Mouse (Mus musculus) hindbrain, embryonic 13.5 days (tissue): ENCODE measurements around the gene Ttbk1. TPM values are rescaled to one million over a fixed set of nuclear protein-coding genes. Genes with fewer than 3 reads are reported as not detected.

Experiments used
- ATAC-seq: fragments of 200-750 bp; cut with Nextera tagmentation; 2 replicates; pipeline ENCODE4 v1.8.0; 2017; ENCODE audit warnings: moderate TSS enrichment; ENCODE audit not compliant: low FRiP score
- H3K27ac ChIP-seq: fragments of 300-500 bp; sonication (generic); 2 replicates; pipeline ENCODE4 v1.5.1; 2015; ENCODE audit warnings: inconsistent platforms, mild to moderate bottlenecking, moderate library complexity
- H3K27me3 ChIP-seq: fragments of 300-500 bp; sonication (generic); 2 replicates; pipeline ENCODE4 v1.6.1; 2015; ENCODE audit warnings: mild to moderate bottlenecking, inconsistent platforms
- H3K36me3 ChIP-seq: fragments of 300-500 bp; sonication (generic); 2 replicates; pipeline ENCODE4 v1.6.1; 2015; ENCODE audit warnings: mild to moderate bottlenecking, inconsistent platforms
- H3K4me1 ChIP-seq: fragments of 300-500 bp; sonication (generic); replicated peaks from 2 replicates; pipeline ENCODE4 v1.6.1; 2015; ENCODE audit warnings: inconsistent platforms
- H3K4me2 ChIP-seq: fragments of 300-500 bp; sonication (generic); 2 replicates; pipeline ENCODE4 v1.6.1; 2015; ENCODE audit warnings: inconsistent platforms, mild to moderate bottlenecking, moderate library complexity
- H3K4me3 ChIP-seq: fragments of 300-500 bp; sonication (generic); 2 replicates; pipeline ENCODE4 v1.5.1; 2015; ENCODE audit warnings: mild to moderate bottlenecking, inconsistent platforms
- H3K9ac ChIP-seq: fragments of 300-500 bp; sonication (generic); 2 replicates; pipeline ENCODE4 v1.6.1; 2015; ENCODE audit warnings: mild to moderate bottlenecking, inconsistent platforms
- H3K9me3 ChIP-seq: fragments of 300-500 bp; sonication (generic); 2 replicates; pipeline ENCODE4 v1.6.1; 2016; ENCODE audit warnings: inconsistent platforms
- WGBS: fragments of 180-500 bp; shearing (Covaris S2); methylation state at CpG from one replicate; pipeline ENCODE4 v1.1.7; 2015; 5-methylcytosine and 5-hydroxymethylcytosine counted together
- polyA plus RNA-seq: library from polyadenylated mRNA; unstranded; fragments of >200 nt; fragmentation: Nextera tagmentation; extraction: Ambion mirVana; gene quantifications from 2 replicates; pipeline ENCODE4 v1.2.1, GENCODE M21; 2015

Gene Ttbk1
- polyA plus RNA-seq, result 4.6 and 4.7 TPM in 2 replicates

- Histone ChIP-seq H3K36me3 (peaks cover 8% of the 10 kb centered on the region; the same call in 1 of the 2 replicates), H3K9me3 (no peaks in the 10 kb centered on the region), H3K4me1 (peaks cover 46% of the 10 kb centered on the region), H3K4me3 (peak within 1 kb of the TSS; percentile 79), H3K9ac (peak within 1 kb of the TSS; percentile 97), H3K27me3 (peaks cover 24% of the 10 kb centered on the region), H3K4me2 (peak within 1 kb of the TSS; percentile 78), H3K27ac (peak within 1 kb of the TSS; percentile 85)
- 1% methylated on average over 23 of the region's 49 CpGs for WGBS
- ATAC-seq, result peak; percentile 62
Measured at GRCm38 (mm10) chr17:46487431-46487830, at the start of gene Ttbk1. Gene Ttbk1, minus strand, starts transcription at chr17:46487675.

GRCm38 (mm10) chr17:46525579-46526307 is 38.3 kb upstream of the Ttbk1 start:
- Histone ChIP-seq H3K9ac (no peak overlapping the region), H3K9me3 (no peaks in the 10 kb centered on the region), H3K4me1 (peaks cover 1% of the 10 kb centered on the region; the same call in 1 of the 2 replicates), H3K4me3 (no peak overlapping the region), H3K27ac (no peak overlapping the region), H3K27me3 (peaks cover 39% of the 10 kb centered on the region), H3K36me3 (peaks cover 62% of the 10 kb centered on the region), H3K4me2 (no peak overlapping the region)
- ATAC-seq, result 0 out of 2 replicates have a peak, but pooled peaks have one; percentile 25
- 37% methylated on average over 12 of the region's 12 CpGs for WGBS

- H3K4me2 ChIP-seq, result no peak overlapping the region
- no peak overlapping the region for H3K4me3 ChIP-seq
- 84% methylated on average over 10 of the region's 10 CpGs for WGBS
- H3K36me3 ChIP-seq, result peaks cover 69% of the 10 kb centered on the region
- no peak for ATAC-seq
- peaks cover 45% of the 10 kb centered on the region for H3K27me3 ChIP-seq
- H3K27ac ChIP-seq, result no peak overlapping the region
- no peaks in the 10 kb centered on the region for H3K9me3 ChIP-seq
- H3K9ac ChIP-seq, result no peak overlapping the region
- H3K4me1 ChIP-seq, result peaks cover 6% of the 10 kb centered on the region; the same call in 1 of the 2 replicates
Measured at GRCm38 (mm10) chr17:46525065-46525464, 37.6 kb upstream of the Ttbk1 start.

- Histone ChIP-seq H3K36me3 (peaks cover 67% of the 10 kb centered on the region), H3K27ac (no peak overlapping the region), H3K4me1 (peaks cover 6% of the 10 kb centered on the region; the same call in 1 of the 2 replicates), H3K4me3 (no peak overlapping the region), H3K4me2 (no peak overlapping the region), H3K27me3 (peaks cover 49% of the 10 kb centered on the region), H3K9ac (no peak overlapping the region), H3K9me3 (no peaks in the 10 kb centered on the region)
- WGBS, result 34% methylated on average over 24 of the region's 24 CpGs
- ATAC-seq, result no peak
Measured at GRCm38 (mm10) chr17:46521963-46522668, 34.6 kb upstream of the Ttbk1 start.

- Histone ChIP-seq H3K36me3 (peaks cover 67% of the 10 kb centered on the region), H3K27me3 (peaks cover 49% of the 10 kb centered on the region), H3K27ac (no peak overlapping the region)
Measured at GRCm38 (mm10) chr17:46521174-46521573, 33.7 kb upstream of the Ttbk1 start.

GRCm38 (mm10) chr17:46520385-46520979 is 33.0 kb upstream of the Ttbk1 start:
- no peak for ATAC-seq
- peaks cover 6% of the 10 kb centered on the region; the same call in 1 of the 2 replicates for H3K4me1 ChIP-seq
- peak overlapping the region; percentile 17; the same call in 1 of the 2 replicates for H3K4me2 ChIP-seq
- H3K9ac ChIP-seq, result peak overlapping the region; percentile 9; the same call in 1 of the 2 replicates
- H3K27ac ChIP-seq, result no peak overlapping the region
- peaks cover 60% of the 10 kb centered on the region for H3K36me3 ChIP-seq
- 48% methylated on average over 25 of the region's 25 CpGs for WGBS
- H3K9me3 ChIP-seq, result no peaks in the 10 kb centered on the region
- H3K27me3 ChIP-seq, result peaks cover 49% of the 10 kb centered on the region
- no peak overlapping the region for H3K4me3 ChIP-seq

More at GRCm38 (mm10) chr17:46521174-46521573, 33.7 kb upstream of the Ttbk1 start:
- 77% methylated on average over 9 of the region's 9 CpGs for WGBS
- Histone ChIP-seq H3K4me1 (peaks cover 6% of the 10 kb centered on the region; the same call in 1 of the 2 replicates), H3K4me2 (no peak overlapping the region), H3K9me3 (no peaks in the 10 kb centered on the region), H3K9ac (peak overlapping the region; percentile 9; the same call in 1 of the 2 replicates), H3K4me3 (no peak overlapping the region)
- ATAC-seq, result no peak

- H3K27me3 ChIP-seq, result peaks cover 46% of the 10 kb centered on the region
- no peak overlapping the region for H3K4me3 ChIP-seq
- H3K4me1 ChIP-seq, result peaks cover 6% of the 10 kb centered on the region; the same call in 1 of the 2 replicates
- 65% methylated on average over 10 of the region's 10 CpGs for WGBS
- no peak overlapping the region for H3K27ac ChIP-seq
- 0 out of 2 replicates have a peak overlapping the region, but pooled peaks have one; percentile 17 for H3K4me2 ChIP-seq
- no peak for ATAC-seq
- no peaks in the 10 kb centered on the region for H3K9me3 ChIP-seq
- H3K9ac ChIP-seq, result 0 out of 2 replicates have a peak overlapping the region, but pooled peaks have one; percentile 11
- H3K36me3 ChIP-seq, result peaks cover 55% of the 10 kb centered on the region
Measured at GRCm38 (mm10) chr17:46519971-46520370, 32.5 kb upstream of the Ttbk1 start.

- ATAC-seq, result no peak
- Histone ChIP-seq H3K9me3 (no peaks in the 10 kb centered on the region), H3K36me3 (peaks cover 34% of the 10 kb centered on the region), H3K4me3 (no peak overlapping the region), H3K9ac (no peak overlapping the region), H3K4me1 (peaks cover under 1% of the 10 kb centered on the region; the same call in 1 of the 2 replicates), H3K27me3 (no peaks in the 10 kb centered on the region), H3K4me2 (no peak overlapping the region), H3K27ac (no peak overlapping the region)
- 74% methylated on average over 2 of the region's 2 CpGs for WGBS
Measured at GRCm38 (mm10) chr17:46513329-46513728, 25.9 kb upstream of the Ttbk1 start.

GRCm38 (mm10) chr17:46511059-46511710 is 23.7 kb upstream of the Ttbk1 start:
- WGBS, result 50% methylated on average over 11 of the region's 11 CpGs
- H3K36me3 ChIP-seq, result peaks cover 38% of the 10 kb centered on the region
- ATAC-seq, result no peak
- no peak overlapping the region for H3K4me2 ChIP-seq
- H3K9me3 ChIP-seq, result no peaks in the 10 kb centered on the region
- no peak overlapping the region for H3K4me3 ChIP-seq
- H3K27me3 ChIP-seq, result no peaks in the 10 kb centered on the region
- H3K4me1 ChIP-seq, result peaks cover 6% of the 10 kb centered on the region; the same call in 1 of the 2 replicates
- peak overlapping the region; percentile 40; the same call in 1 of the 2 replicates for H3K9ac ChIP-seq
- no peak overlapping the region for H3K27ac ChIP-seq

- H3K36me3 ChIP-seq, result peaks cover 75% of the 10 kb centered on the region
- no peak for ATAC-seq
- H3K9me3 ChIP-seq, result no peaks in the 10 kb centered on the region
- no peak overlapping the region for H3K27ac ChIP-seq
- H3K4me2 ChIP-seq, result no peak overlapping the region
- no peak overlapping the region for H3K4me3 ChIP-seq
- H3K9ac ChIP-seq, result no peak overlapping the region
- H3K4me1 ChIP-seq, result peaks cover 6% of the 10 kb centered on the region; the same call in 1 of the 2 replicates
- 91% methylated on average over 3 of the region's 3 CpGs for WGBS
- H3K27me3 ChIP-seq, result no peaks in the 10 kb centered on the region
Measured at GRCm38 (mm10) chr17:46505617-46506016, 18.1 kb upstream of the Ttbk1 start.

GRCm38 (mm10) chr17:46503847-46504638 is 16.6 kb upstream of the Ttbk1 start:
- Histone ChIP-seq H3K9me3 (no peaks in the 10 kb centered on the region), H3K27ac (no peak overlapping the region), H3K9ac (no peak overlapping the region), H3K4me2 (no peak overlapping the region), H3K27me3 (no peaks in the 10 kb centered on the region), H3K4me1 (peaks cover 6% of the 10 kb centered on the region; the same call in 1 of the 2 replicates), H3K36me3 (peaks cover 81% of the 10 kb centered on the region), H3K4me3 (no peak overlapping the region)
- ATAC-seq, result no peak
- 82% methylated on average over 14 of the region's 14 CpGs for WGBS
